Mouse (Mus musculus): ENCODE measurements around the gene Rptor. TPM values are rescaled to one million over a fixed set of nuclear protein-coding genes. Genes with fewer than 3 reads are reported as not detected.

Gene Rptor
- polyA plus RNA-seq, 1 experiment from 2014 or later = 9.8 TPM

GRCm38 (mm10) chr11:119919432-119919831 lies 316.7 kb downstream of the Rptor start:
- Histone ChIP-seq H3K4me1 (ENCODE audit: control insufficient read depth, insufficient read depth, low read length) (peaks cover 31% of the 10 kb centered on the region), H3K36me3 (ENCODE audit: control insufficient read depth, insufficient read depth, low read length) (peaks cover 22% of the 10 kb centered on the region), H3K4me3 (ENCODE audit: low read depth, low read length) (no peak overlapping the region), H3K27me3 (ENCODE audit: control insufficient read depth, insufficient read depth, low read length) (no peaks in the 10 kb centered on the region), H3K27ac (ENCODE audit: low read depth, low read length) (no peak overlapping the region), H3K4me2 (no peak overlapping the region), H3K9me3 (replicated peaks; ENCODE audit: control insufficient read depth, low read length) (no peaks in the 10 kb centered on the region), H3K9ac (ENCODE audit: low read depth, low read length) (no peak overlapping the region)
- no peak for ATAC-seq (replicated peaks; ENCODE audit: insufficient number of reproducible peaks, low FRiP score, low TSS enrichment)
- WGBS (ENCODE audit: insufficient replicate concordance) = 87% methylated on average over 4 of the region's 4 CpGs

GRCm38 (mm10) chr11:119919897-119920296 lies 317.2 kb downstream of the Rptor start:
- H3K36me3 ChIP-seq (ENCODE audit: control insufficient read depth, insufficient read depth, low read length) = peaks cover 22% of the 10 kb centered on the region
- no peak overlapping the region for H3K9ac ChIP-seq (ENCODE audit: low read depth, low read length)
- no peaks in the 10 kb centered on the region for H3K9me3 ChIP-seq (replicated peaks; ENCODE audit: control insufficient read depth, low read length)
- peaks cover 26% of the 10 kb centered on the region for H3K4me1 ChIP-seq (ENCODE audit: control insufficient read depth, insufficient read depth, low read length)
- WGBS (ENCODE audit: insufficient replicate concordance) = 67% methylated on average over 8 of the region's 8 CpGs
- H3K27ac ChIP-seq (ENCODE audit: low read depth, low read length) = no peak overlapping the region
- no peaks in the 10 kb centered on the region for H3K27me3 ChIP-seq (ENCODE audit: control insufficient read depth, insufficient read depth, low read length)
- no peak overlapping the region for H3K4me3 ChIP-seq (ENCODE audit: low read depth, low read length)
- no peak overlapping the region for H3K4me2 ChIP-seq
- ATAC-seq (replicated peaks; ENCODE audit: insufficient number of reproducible peaks, low FRiP score, low TSS enrichment) = no peak

GRCm38 (mm10) chr11:119920668-119921067 lies 318.0 kb downstream of the Rptor start:
- Histone ChIP-seq H3K36me3 (ENCODE audit: control insufficient read depth, insufficient read depth, low read length) (peaks cover 22% of the 10 kb centered on the region), H3K27ac (ENCODE audit: low read depth, low read length) (no peak overlapping the region), H3K9me3 (replicated peaks; ENCODE audit: control insufficient read depth, low read length) (no peaks in the 10 kb centered on the region), H3K9ac (ENCODE audit: low read depth, low read length) (no peak overlapping the region), H3K4me3 (ENCODE audit: low read depth, low read length) (no peak overlapping the region), H3K27me3 (ENCODE audit: control insufficient read depth, insufficient read depth, low read length) (no peaks in the 10 kb centered on the region), H3K4me1 (ENCODE audit: control insufficient read depth, insufficient read depth, low read length) (peaks cover 19% of the 10 kb centered on the region), H3K4me2 (no peak overlapping the region)
- 89% methylated on average over 5 of the region's 5 CpGs for WGBS (ENCODE audit: insufficient replicate concordance)
- no peak for ATAC-seq (replicated peaks; ENCODE audit: insufficient number of reproducible peaks, low FRiP score, low TSS enrichment)

- 67% methylated on average over 5 of the region's 5 CpGs for WGBS (ENCODE audit: insufficient replicate concordance)
- Histone ChIP-seq H3K4me1 (ENCODE audit: control insufficient read depth, insufficient read depth, low read length) (peaks cover 8% of the 10 kb centered on the region), H3K36me3 (ENCODE audit: control insufficient read depth, insufficient read depth, low read length) (no peaks in the 10 kb centered on the region; the same call in 1 of the 2 replicates), H3K27me3 (ENCODE audit: control insufficient read depth, insufficient read depth, low read length) (no peaks in the 10 kb centered on the region), H3K4me2 (no peak overlapping the region), H3K27ac (ENCODE audit: low read depth, low read length) (no peak overlapping the region), H3K9me3 (replicated peaks; ENCODE audit: control insufficient read depth, low read length) (no peaks in the 10 kb centered on the region), H3K4me3 (ENCODE audit: low read depth, low read length) (no peak overlapping the region), H3K9ac (ENCODE audit: low read depth, low read length) (no peak overlapping the region)
- no peak for ATAC-seq (replicated peaks; ENCODE audit: insufficient number of reproducible peaks, low FRiP score, low TSS enrichment)
Observed at GRCm38 (mm10) chr11:119925176-119925575, 322.5 kb downstream of the Rptor start.

- Histone ChIP-seq H3K27ac (ENCODE audit: low read depth, low read length) (no peak overlapping the region), H3K36me3 (ENCODE audit: control insufficient read depth, insufficient read depth, low read length) (no peaks in the 10 kb centered on the region), H3K4me1 (ENCODE audit: control insufficient read depth, insufficient read depth, low read length) (peaks cover 4% of the 10 kb centered on the region), H3K4me2 (no peak overlapping the region), H3K27me3 (ENCODE audit: control insufficient read depth, insufficient read depth, low read length) (no peaks in the 10 kb centered on the region), H3K4me3 (ENCODE audit: low read depth, low read length) (no peak overlapping the region), H3K9me3 (replicated peaks; ENCODE audit: control insufficient read depth, low read length) (0 out of 2 replicates have a peak, but pooled peaks cover 2% of the 10 kb centered on the region), H3K9ac (ENCODE audit: low read depth, low read length) (no peak overlapping the region)
- ATAC-seq (replicated peaks; ENCODE audit: insufficient number of reproducible peaks, low FRiP score, low TSS enrichment) = no peak
- WGBS (ENCODE audit: insufficient replicate concordance) = 55% methylated on average over 5 of the region's 5 CpGs
Observed at GRCm38 (mm10) chr11:119926762-119927161, 324.1 kb downstream of the Rptor start.

- no peak overlapping the region for H3K9ac ChIP-seq (ENCODE audit: low read depth, low read length)
- no peak overlapping the region for H3K4me3 ChIP-seq (ENCODE audit: low read depth, low read length)
- H3K27me3 ChIP-seq (ENCODE audit: control insufficient read depth, insufficient read depth, low read length) = no peaks in the 10 kb centered on the region
- H3K4me1 ChIP-seq (ENCODE audit: control insufficient read depth, insufficient read depth, low read length) = 0 out of 2 replicates have a peak, but pooled peaks cover 2% of the 10 kb centered on the region
- peak overlapping the region; percentile 35 for H3K4me2 ChIP-seq
- H3K27ac ChIP-seq (ENCODE audit: low read depth, low read length) = no peak overlapping the region
- no peak for ATAC-seq (replicated peaks; ENCODE audit: insufficient number of reproducible peaks, low FRiP score, low TSS enrichment)
- H3K9me3 ChIP-seq (replicated peaks; ENCODE audit: control insufficient read depth, low read length) = 0 out of 2 replicates have a peak, but pooled peaks cover 2% of the 10 kb centered on the region
- 51% methylated on average over 16 of the region's 16 CpGs for WGBS (ENCODE audit: insufficient replicate concordance)
- H3K36me3 ChIP-seq (ENCODE audit: control insufficient read depth, insufficient read depth, low read length) = no peaks in the 10 kb centered on the region
Observed at GRCm38 (mm10) chr11:119928023-119928681, 325.4 kb downstream of the Rptor start.

GRCm38 (mm10) chr11:119929603-119930265 lies 327.0 kb downstream of the Rptor start:
- H3K4me2 ChIP-seq = no peak overlapping the region
- no peak overlapping the region for H3K9ac ChIP-seq (ENCODE audit: low read depth, low read length)
- H3K9me3 ChIP-seq (replicated peaks; ENCODE audit: control insufficient read depth, low read length) = 0 out of 2 replicates have a peak, but pooled peaks cover 2% of the 10 kb centered on the region
- no peak overlapping the region for H3K27ac ChIP-seq (ENCODE audit: low read depth, low read length)
- no peak overlapping the region for H3K4me3 ChIP-seq (ENCODE audit: low read depth, low read length)
- no peak for ATAC-seq (replicated peaks; ENCODE audit: insufficient number of reproducible peaks, low FRiP score, low TSS enrichment)
- H3K36me3 ChIP-seq (ENCODE audit: control insufficient read depth, insufficient read depth, low read length) = no peaks in the 10 kb centered on the region
- no peaks in the 10 kb centered on the region for H3K27me3 ChIP-seq (ENCODE audit: control insufficient read depth, insufficient read depth, low read length)
- 0 out of 2 replicates have a peak, but pooled peaks cover 2% of the 10 kb centered on the region for H3K4me1 ChIP-seq (ENCODE audit: control insufficient read depth, insufficient read depth, low read length)
- 77% methylated on average over 6 of the region's 6 CpGs for WGBS (ENCODE audit: insufficient replicate concordance)

GRCm38 (mm10) chr11:119931809-119932208 lies 329.1 kb downstream of the Rptor start:
- H3K27me3 ChIP-seq (ENCODE audit: control insufficient read depth, insufficient read depth, low read length) = no peaks in the 10 kb centered on the region
- no peak overlapping the region for H3K27ac ChIP-seq (ENCODE audit: low read depth, low read length)
- WGBS (ENCODE audit: insufficient replicate concordance) = 79% methylated on average over 10 of the region's 10 CpGs
- H3K4me2 ChIP-seq = no peak overlapping the region
- H3K4me3 ChIP-seq (ENCODE audit: low read depth, low read length) = no peak overlapping the region
- no peak overlapping the region for H3K9ac ChIP-seq (ENCODE audit: low read depth, low read length)
- 0 out of 2 replicates have a peak, but pooled peaks cover 5% of the 10 kb centered on the region for H3K4me1 ChIP-seq (ENCODE audit: control insufficient read depth, insufficient read depth, low read length)
- 0 out of 2 replicates have a peak, but pooled peaks cover 2% of the 10 kb centered on the region for H3K9me3 ChIP-seq (replicated peaks; ENCODE audit: control insufficient read depth, low read length)
- H3K36me3 ChIP-seq (ENCODE audit: control insufficient read depth, insufficient read depth, low read length) = no peaks in the 10 kb centered on the region
- ATAC-seq (replicated peaks; ENCODE audit: insufficient number of reproducible peaks, low FRiP score, low TSS enrichment) = no peak
